Mouse (Mus musculus) hindbrain, embryonic 13.5 days (tissue): ENCODE measurements around the gene Defa23. TPM values are rescaled to one million over a fixed set of nuclear protein-coding genes. Genes with fewer than 3 reads are reported as not detected.
"Not testable (repeated sequence)": the region's sequence is repeated elsewhere in the genome, so short reads cannot be mapped to it uniquely, and the experiment has no call there.

Experiments
- ATAC-seq: fragments of 200-750 bp; cut with Nextera tagmentation; 2 replicates; pipeline ENCODE4 v1.8.0; 2017; ENCODE audit warnings: moderate TSS enrichment; ENCODE audit not compliant: low FRiP score
- H3K27ac ChIP-seq: fragments of 300-500 bp; sonication (generic); 2 replicates; pipeline ENCODE4 v1.5.1; 2015; ENCODE audit warnings: inconsistent platforms, mild to moderate bottlenecking, moderate library complexity
- H3K27me3 ChIP-seq: fragments of 300-500 bp; sonication (generic); 2 replicates; pipeline ENCODE4 v1.6.1; 2015; ENCODE audit warnings: mild to moderate bottlenecking, inconsistent platforms
- H3K36me3 ChIP-seq: fragments of 300-500 bp; sonication (generic); 2 replicates; pipeline ENCODE4 v1.6.1; 2015; ENCODE audit warnings: mild to moderate bottlenecking, inconsistent platforms
- H3K4me1 ChIP-seq: fragments of 300-500 bp; sonication (generic); replicated peaks from 2 replicates; pipeline ENCODE4 v1.6.1; 2015; ENCODE audit warnings: inconsistent platforms
- H3K4me2 ChIP-seq: fragments of 300-500 bp; sonication (generic); 2 replicates; pipeline ENCODE4 v1.6.1; 2015; ENCODE audit warnings: inconsistent platforms, mild to moderate bottlenecking, moderate library complexity
- H3K4me3 ChIP-seq: fragments of 300-500 bp; sonication (generic); 2 replicates; pipeline ENCODE4 v1.5.1; 2015; ENCODE audit warnings: mild to moderate bottlenecking, inconsistent platforms
- H3K9ac ChIP-seq: fragments of 300-500 bp; sonication (generic); 2 replicates; pipeline ENCODE4 v1.6.1; 2015; ENCODE audit warnings: mild to moderate bottlenecking, inconsistent platforms
- H3K9me3 ChIP-seq: fragments of 300-500 bp; sonication (generic); 2 replicates; pipeline ENCODE4 v1.6.1; 2016; ENCODE audit warnings: inconsistent platforms
- WGBS: fragments of 180-500 bp; shearing (Covaris S2); methylation state at CpG from one replicate; pipeline ENCODE4 v1.1.7; 2015; 5-methylcytosine and 5-hydroxymethylcytosine counted together
- polyA plus RNA-seq: library from polyadenylated mRNA; unstranded; fragments of >200 nt; fragmentation: Nextera tagmentation; extraction: Ambion mirVana; gene quantifications from 2 replicates; pipeline ENCODE4 v1.2.1, GENCODE M21; 2015

Gene Defa23
- not detected in 2 replicates for polyA plus RNA-seq

DNA sequence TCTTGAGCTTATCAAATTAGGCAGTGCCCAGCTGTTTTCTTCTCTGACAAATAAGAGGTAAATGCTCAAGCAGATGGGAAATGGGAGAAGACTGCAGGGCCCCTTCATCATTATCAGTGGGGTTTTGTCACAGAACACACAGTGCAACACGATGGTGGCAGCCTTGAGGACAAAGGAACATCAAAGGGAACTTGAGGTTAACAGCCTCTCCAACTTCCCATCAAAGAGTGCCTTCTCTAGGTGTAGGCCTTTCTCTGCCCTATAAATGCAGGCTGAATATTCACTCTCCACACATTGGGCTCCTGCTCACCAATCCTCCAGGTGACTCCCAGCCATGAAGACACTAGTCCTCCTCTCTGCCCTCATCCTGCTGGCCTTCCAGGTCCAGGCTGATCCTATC, at the start of gene Defa23:
TSS of gene Defa23 (plus strand) at position 301 of the 400 bp plus-strand sequence.
- H3K4me2 ChIP-seq, ATAC-seq, H3K4me1 ChIP-seq, H3K9me3 ChIP-seq, H3K9ac ChIP-seq, H3K27me3 ChIP-seq, H3K36me3 ChIP-seq, H3K4me3 ChIP-seq, H3K27ac ChIP-seq: not testable (repeated sequence)
- no CpG with 5 or more reads among the region's 1 CpGs for WGBS

DNA sequence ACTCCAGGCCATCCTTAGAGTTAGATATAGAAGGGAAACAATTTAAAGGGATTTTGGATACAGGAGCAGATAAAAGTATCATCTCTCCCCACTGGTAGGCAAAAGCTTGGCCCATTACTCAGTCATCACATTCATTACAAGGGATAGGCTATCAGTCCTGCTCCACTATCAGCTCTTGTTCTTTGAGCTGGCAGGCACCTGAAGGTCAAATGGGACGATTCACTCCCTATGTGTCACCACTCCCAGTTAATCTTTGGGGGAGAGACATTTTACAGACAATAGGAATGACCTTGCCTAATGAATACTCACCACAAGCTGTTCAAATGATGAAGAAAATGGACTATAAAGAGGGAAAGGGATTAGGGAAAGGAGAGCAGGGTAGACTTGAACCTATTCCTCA, 48.0 kb upstream of the Defa23 start:
- ATAC-seq, result no peak

DNA sequence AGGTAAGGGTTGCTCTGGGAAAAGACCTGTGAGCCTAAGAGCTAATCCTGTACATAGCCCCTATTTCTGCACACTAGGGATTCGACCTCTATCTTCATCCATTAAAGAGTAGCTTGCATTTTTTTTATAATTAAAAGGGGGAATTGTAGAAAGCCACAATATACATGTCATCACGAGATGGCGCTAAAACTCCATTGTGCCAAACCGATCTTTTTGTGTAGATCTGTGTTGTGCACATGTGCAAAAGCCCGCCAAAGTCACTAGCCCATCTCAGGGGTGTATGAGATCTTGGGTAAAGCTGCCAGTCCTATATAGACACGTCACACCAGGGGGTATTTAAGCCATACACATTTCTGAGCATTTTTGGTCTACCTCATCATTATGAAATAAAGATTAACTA, 46.3 kb upstream of the Defa23 start:
- H3K27me3 ChIP-seq, H3K27ac ChIP-seq, H3K9ac ChIP-seq, H3K36me3 ChIP-seq, H3K4me1 ChIP-seq, H3K4me3 ChIP-seq, ATAC-seq, H3K4me2 ChIP-seq: not testable (repeated sequence)
- H3K9me3 ChIP-seq, result peaks cover 15% of the 10 kb centered on the region
- WGBS, result 56% methylated on average over 6 of the region's 6 CpGs

More for the DNA sequence above, 48.0 kb upstream of the Defa23 start:
- Histone ChIP-seq H3K4me2 (no peak overlapping the region), H3K9ac (no peak overlapping the region), H3K4me3 (no peak overlapping the region), H3K4me1 (no peaks in the 10 kb centered on the region), H3K36me3 (no peaks in the 10 kb centered on the region), H3K27ac (no peak overlapping the region), H3K9me3 (peaks cover 15% of the 10 kb centered on the region), H3K27me3 (no peaks in the 10 kb centered on the region)
- WGBS, result 15% methylated on average over 1 of the region's 1 CpGs

DNA sequence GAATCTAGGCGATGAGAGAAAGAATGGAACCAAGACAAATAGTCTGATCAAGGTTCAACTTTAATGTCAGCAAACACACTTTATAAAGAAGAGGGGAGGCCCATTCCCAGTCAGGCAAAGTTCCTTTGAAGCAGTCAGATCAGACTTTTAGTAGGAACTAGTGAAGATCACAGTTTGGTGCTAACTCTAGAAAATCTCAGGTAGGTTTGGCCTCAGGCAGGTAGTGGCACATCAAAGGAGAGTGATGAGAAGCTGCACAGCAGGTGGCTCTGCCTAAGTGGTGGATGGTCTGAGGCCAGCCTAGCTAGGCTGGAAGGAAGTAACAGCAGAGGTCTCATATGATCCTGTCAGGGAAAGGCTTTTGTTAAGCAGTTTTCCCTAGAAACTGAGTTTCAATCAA, 44.3 kb upstream of the Defa23 start:
- WGBS, result 78% methylated on average over 1 of the region's 1 CpGs
- H3K4me1 ChIP-seq, ATAC-seq: not testable (repeated sequence)

DNA sequence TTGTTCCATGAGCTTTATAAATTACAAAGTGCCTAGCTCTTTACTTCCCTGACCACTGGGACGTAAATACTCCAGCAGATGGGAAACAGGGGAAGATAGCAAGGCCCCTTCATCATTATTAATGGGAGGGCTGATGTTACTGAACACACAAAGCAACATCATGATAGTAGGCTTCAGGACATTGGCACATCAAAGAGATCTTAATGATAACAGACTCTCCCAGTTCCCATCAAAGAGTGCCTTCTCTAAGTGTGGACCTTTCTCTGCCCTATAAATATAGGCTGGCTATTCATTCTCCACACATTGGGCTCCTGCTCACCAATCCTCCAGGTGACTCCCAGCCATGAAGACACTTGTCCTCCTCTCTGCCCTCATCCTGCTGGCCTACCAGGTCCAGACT, 29.6 kb upstream of the Defa23 start, which contains the start of gene Defa21:
TSS of gene Defa21 (plus strand) at position 301 of the 400 bp plus-strand sequence.
- H3K27ac ChIP-seq, H3K27me3 ChIP-seq, H3K36me3 ChIP-seq, ATAC-seq, H3K4me3 ChIP-seq, H3K9me3 ChIP-seq, H3K4me2 ChIP-seq, H3K9ac ChIP-seq, H3K4me1 ChIP-seq: not testable (repeated sequence)
- no CpG with 5 or more reads among the region's 1 CpGs for WGBS

More for the DNA sequence above, 44.3 kb upstream of the Defa23 start:
- H3K36me3 ChIP-seq, H3K4me2 ChIP-seq, H3K9ac ChIP-seq, H3K4me3 ChIP-seq, H3K27me3 ChIP-seq, H3K27ac ChIP-seq: not testable (repeated sequence)
- H3K9me3 ChIP-seq, result peaks cover 12% of the 10 kb centered on the region

DNA sequence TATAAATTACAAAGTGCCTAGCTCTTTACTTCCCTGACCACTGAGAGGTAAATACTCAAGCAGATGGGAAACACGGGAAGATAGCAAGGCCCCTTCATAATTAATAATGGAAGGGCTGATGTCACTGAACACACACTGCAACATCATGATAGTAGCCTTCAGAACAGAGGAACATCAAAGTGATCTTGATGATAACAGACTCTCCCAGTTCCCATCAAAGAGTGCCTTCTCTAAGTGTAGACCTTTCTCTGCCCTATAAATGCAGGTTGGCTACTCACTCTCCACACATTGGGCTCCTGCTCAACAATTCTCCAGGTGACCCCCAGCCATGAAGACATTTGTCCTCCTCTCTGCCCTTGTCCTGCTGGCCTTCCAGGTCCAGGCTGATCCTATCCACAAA, 9.9 kb downstream of the Defa23 start, which contains the start of gene Defa35:
TSS of gene Defa35 (plus strand) at position 301 of the 400 bp plus-strand sequence.
- H3K36me3 ChIP-seq, H3K4me2 ChIP-seq, H3K4me1 ChIP-seq, H3K9me3 ChIP-seq, H3K9ac ChIP-seq, H3K27ac ChIP-seq, ATAC-seq, H3K27me3 ChIP-seq, H3K4me3 ChIP-seq: not testable (repeated sequence)
- WGBS, result 84% methylated on average over 1 of the region's 1 CpGs

DNA sequence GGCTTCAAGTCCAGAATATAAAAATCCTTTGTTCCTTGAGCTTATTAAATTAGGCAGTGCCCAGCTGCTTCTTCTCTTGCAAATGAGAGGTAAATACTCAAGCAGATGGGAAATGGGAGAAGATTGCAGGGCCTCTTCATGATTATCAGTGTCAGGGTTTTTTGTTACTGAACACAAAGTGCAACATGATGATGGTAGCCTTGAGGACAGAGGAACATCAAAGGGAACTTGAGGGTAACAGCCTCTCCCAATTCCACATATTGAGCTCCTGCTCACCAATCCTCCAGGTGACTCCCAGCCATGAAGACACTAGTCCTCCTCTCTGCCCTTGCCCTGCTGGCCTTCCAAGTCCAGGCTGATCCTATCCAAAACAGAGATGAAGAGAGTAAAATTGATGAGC, 29.3 kb downstream of the Defa23 start, which contains the start of gene Defa25:
TSS of gene Defa25 (plus strand) at position 301 of the 400 bp plus-strand sequence.
- H3K9ac ChIP-seq, H3K27me3 ChIP-seq, H3K9me3 ChIP-seq, ATAC-seq, H3K4me2 ChIP-seq, H3K4me1 ChIP-seq, H3K36me3 ChIP-seq, H3K4me3 ChIP-seq, H3K27ac ChIP-seq: not testable (repeated sequence)

DNA sequence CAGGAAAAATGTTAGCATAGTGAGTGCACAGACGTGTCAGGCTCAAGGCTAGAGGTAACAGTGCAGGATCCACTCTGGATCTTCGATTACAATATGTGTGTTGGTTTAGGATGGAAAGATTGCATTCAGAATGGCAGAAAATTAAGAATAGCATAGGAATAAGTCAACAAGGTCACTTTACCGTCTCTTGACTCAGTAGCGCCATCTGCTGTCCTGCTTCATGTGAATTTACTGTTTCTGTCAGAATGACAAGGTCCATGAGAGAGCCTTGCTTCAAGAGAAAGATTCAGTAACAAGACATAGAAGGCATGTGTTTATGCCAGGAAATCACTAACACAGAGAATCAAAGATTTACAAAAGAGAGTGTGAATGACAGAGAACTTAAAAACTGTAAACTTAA, 38.3 kb downstream of the Defa23 start:
- Histone ChIP-seq H3K4me1 (no peaks in the 10 kb centered on the region), H3K4me3 (no peak overlapping the region), H3K27ac (no peak overlapping the region), H3K9ac (no peak overlapping the region), H3K9me3 (peaks cover 7% of the 10 kb centered on the region; the same call in 1 of the 2 replicates), H3K36me3 (no peaks in the 10 kb centered on the region), H3K27me3 (no peaks in the 10 kb centered on the region), H3K4me2 (no peak overlapping the region)
- no peak for ATAC-seq
- 48% methylated on average over 4 of the region's 4 CpGs for WGBS

DNA sequence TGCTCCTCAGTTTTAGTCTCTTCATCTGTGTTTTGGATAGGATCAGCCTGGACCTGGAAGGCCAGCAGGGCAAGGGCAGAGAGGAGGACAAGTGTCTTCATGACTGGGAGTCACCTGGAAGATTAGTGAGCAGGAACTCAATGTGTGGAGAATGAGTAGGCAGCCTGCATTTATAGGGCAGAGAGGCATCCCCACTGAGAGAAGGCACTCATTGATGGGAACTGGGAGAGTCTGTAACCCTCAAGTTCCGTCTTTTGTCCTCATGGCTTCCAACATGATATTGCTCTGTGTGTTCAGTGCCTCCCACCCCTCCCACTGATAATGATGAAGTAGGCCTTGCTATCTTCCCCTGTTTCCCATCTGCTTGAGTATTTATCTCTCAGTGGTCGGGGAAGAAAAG, 41.1 kb downstream of the Defa23 start, which contains the start of gene Gm14851:
TSS of gene Gm14851 (minus strand) at position 101 of the 400 bp plus-strand sequence.
- WGBS, result 88% methylated on average over 1 of the region's 2 CpGs
- ATAC-seq, result not testable (repeated sequence)

More for the DNA sequence above, 41.1 kb downstream of the Defa23 start, which contains the start of gene Gm14851:
- not testable (repeated sequence) for H3K27ac ChIP-seq, H3K9ac ChIP-seq, H3K36me3 ChIP-seq, H3K27me3 ChIP-seq, H3K4me2 ChIP-seq, H3K4me3 ChIP-seq, H3K4me1 ChIP-seq
- H3K9me3 ChIP-seq, result peaks cover 14% of the 10 kb centered on the region

Other genes starting within 250 kb of the Defa23 start
- not detected in 2 replicates for gene Defb33, start 162.4 kb upstream of the Defa23 start, polyA plus RNA-seq
- gene Gm15056, start 152.4 kb upstream of the Defa23 start, polyA plus RNA-seq, result not detected in 2 replicates
- gene Gm6040, start 133.0 kb upstream of the Defa23 start, polyA plus RNA-seq, result not detected in 2 replicates
- gene AY761185, start 110.3 kb upstream of the Defa23 start, polyA plus RNA-seq, result not detected in 2 replicates
- not detected in 2 replicates for gene Defa21, start 29.5 kb upstream of the Defa23 start, polyA plus RNA-seq
- not detected in 2 replicates for gene Defa35, start 10.0 kb downstream of the Defa23 start, polyA plus RNA-seq
- gene Defa25, start 29.4 kb downstream of the Defa23 start, polyA plus RNA-seq, result not detected in 2 replicates
- gene Gm14851, start 41.0 kb downstream of the Defa23 start, polyA plus RNA-seq, result not detected in 2 replicates
- not detected in 2 replicates for gene Defa30, start 79.6 kb downstream of the Defa23 start, polyA plus RNA-seq
- gene Defa22, start 107.2 kb downstream of the Defa23 start, polyA plus RNA-seq, result not detected in 2 replicates
- not detected in 2 replicates for gene Defa31, start 136.6 kb downstream of the Defa23 start, polyA plus RNA-seq
- gene Gm15293, start 146.5 kb downstream of the Defa23 start, polyA plus RNA-seq, result not detected in 2 replicates
- gene Gm15292, start 194.7 kb downstream of the Defa23 start, polyA plus RNA-seq, result not detected in 2 replicates